Mouse (Mus musculus) intestine, embryonic 15.5 days (tissue): Measurements from ENCODE around the gene Thada. TPM values are rescaled to one million over a fixed set of nuclear protein-coding genes. Genes with fewer than 3 reads are reported as not detected.

Experiments
- ATAC-seq: fragments of 200-750 bp; cut with Nextera tagmentation; 2 replicates; pipeline ENCODE4 v1.8.0; 2017; ENCODE audit warnings: moderate TSS enrichment, moderate library complexity
- H3K27ac ChIP-seq: fragments of 300-500 bp; sonication (generic); 2 replicates; pipeline ENCODE4 v1.5.1; 2015; ENCODE audit warnings: mild to moderate bottlenecking, inconsistent platforms
- H3K27me3 ChIP-seq: fragments of 300-500 bp; sonication (generic); replicated peaks from 2 replicates; pipeline ENCODE4 v1.6.1; 2015; ENCODE audit warnings: inconsistent platforms
- H3K36me3 ChIP-seq: fragments of 300-500 bp; sonication (generic); 2 replicates; pipeline ENCODE4 v1.6.1; 2015; ENCODE audit warnings: inconsistent platforms
- H3K4me1 ChIP-seq: fragments of 300-500 bp; sonication (generic); replicated peaks from 2 replicates; pipeline ENCODE4 v1.6.1; 2015; ENCODE audit warnings: inconsistent platforms
- H3K4me2 ChIP-seq: fragments of 300-500 bp; sonication (generic); replicated peaks from 2 replicates; pipeline ENCODE4 v1.6.1; 2015; ENCODE audit warnings: mild to moderate bottlenecking, inconsistent platforms
- H3K4me3 ChIP-seq: fragments of 300-500 bp; sonication (generic); replicated peaks from 2 replicates; pipeline ENCODE4 v1.5.1; 2015; ENCODE audit warnings: inconsistent platforms
- H3K9ac ChIP-seq: fragments of 300-500 bp; sonication (generic); 2 replicates; pipeline ENCODE4 v1.6.1; 2015; ENCODE audit warnings: inconsistent platforms
- H3K9me3 ChIP-seq: fragments of 300-500 bp; sonication (generic); 2 replicates; pipeline ENCODE4 v1.6.1; 2016; ENCODE audit warnings: inconsistent platforms
- WGBS: fragments of 180-500 bp; shearing (Covaris S2); methylation state at CpG from one replicate; pipeline ENCODE4 v1.1.7; 2015; 5-methylcytosine and 5-hydroxymethylcytosine counted together
- polyA plus RNA-seq: library from polyadenylated mRNA; unstranded; fragments of >200 nt; fragmentation: Nextera tagmentation; extraction: Ambion mirVana; gene quantifications from 2 replicates; pipeline ENCODE4 v1.2.1, GENCODE M21; 2015

Gene Thada
- polyA plus RNA-seq, 1 experiment from 2014 or later, result 6.3 TPM

DNA sequence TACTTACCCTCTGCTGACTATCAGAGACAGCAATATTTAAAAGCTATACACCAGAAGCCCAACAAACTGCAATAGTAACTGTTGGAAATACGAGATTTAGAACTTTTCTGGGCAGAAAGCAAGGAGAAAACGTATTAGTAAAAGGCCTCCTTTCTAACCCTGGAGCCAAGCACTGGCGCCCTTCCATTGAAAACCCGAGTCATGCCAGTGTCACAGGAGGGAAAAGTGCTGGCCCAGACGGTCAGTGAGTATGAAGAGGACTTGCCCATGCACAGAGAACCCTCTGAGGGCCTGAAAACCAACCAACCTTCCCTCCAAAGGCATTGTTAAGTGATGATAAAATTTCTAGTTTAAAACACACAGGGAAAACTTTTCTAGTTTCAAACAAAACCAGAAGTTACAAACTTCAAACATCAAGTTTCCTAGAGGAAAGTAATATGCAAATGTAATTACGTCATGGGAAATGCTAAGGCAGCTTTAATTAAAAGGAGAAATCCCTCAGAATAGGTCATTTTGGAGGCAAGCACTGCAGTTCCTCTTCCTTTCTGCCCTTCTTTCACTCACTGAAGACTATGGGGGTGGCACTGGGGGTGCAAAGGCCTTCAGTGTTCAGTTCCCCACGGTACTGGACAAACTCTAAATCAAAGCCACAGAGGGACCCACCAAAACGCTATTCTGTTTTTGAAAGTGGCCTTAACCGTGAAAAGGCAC, 100.8 kb downstream of the Thada start:
- peak overlapping the region; percentile 18; the same call in 1 of the 2 replicates for H3K4me2 ChIP-seq
- H3K4me1 ChIP-seq, result peaks cover 46% of the 10 kb centered on the region
- no peak for ATAC-seq
- no peaks in the 10 kb centered on the region for H3K27me3 ChIP-seq
- no peaks in the 10 kb centered on the region for H3K36me3 ChIP-seq
- H3K9me3 ChIP-seq, result no peaks in the 10 kb centered on the region
- no peak overlapping the region for H3K4me3 ChIP-seq
- H3K27ac ChIP-seq, result peak overlapping the region; percentile 87
- no peak overlapping the region for H3K9ac ChIP-seq
- 51% methylated on average over 9 of the region's 9 CpGs for WGBS

DNA sequence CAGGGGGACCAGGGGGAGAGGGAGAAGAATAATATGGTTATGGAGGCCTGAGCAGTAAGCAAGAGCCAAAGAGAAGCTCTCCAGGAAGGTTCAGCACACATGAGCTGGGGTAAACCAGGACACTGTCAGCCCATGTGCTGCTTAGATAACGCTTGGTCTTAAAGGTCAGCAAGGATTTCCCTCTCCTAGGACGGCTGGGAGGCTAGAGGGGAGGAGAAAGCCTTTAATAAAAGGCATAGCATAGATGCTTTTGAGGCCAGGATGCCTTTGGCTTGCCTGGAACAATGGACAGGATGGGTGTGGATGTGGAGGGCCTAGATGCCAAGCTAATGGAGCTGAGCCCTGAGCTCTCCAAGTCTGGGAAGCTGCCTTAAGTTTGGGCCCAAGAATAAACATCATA, 102.6 kb downstream of the Thada start:
- H3K27me3 ChIP-seq, result no peaks in the 10 kb centered on the region
- no peak overlapping the region for H3K27ac ChIP-seq
- no peak overlapping the region for H3K9ac ChIP-seq
- 36% methylated on average over 2 of the region's 2 CpGs for WGBS
- H3K36me3 ChIP-seq, result no peaks in the 10 kb centered on the region
- no peak for ATAC-seq
- peaks cover 31% of the 10 kb centered on the region for H3K4me1 ChIP-seq
- no peak overlapping the region for H3K4me3 ChIP-seq
- H3K9me3 ChIP-seq, result no peaks in the 10 kb centered on the region
- H3K4me2 ChIP-seq, result no peak overlapping the region

GRCm38 (mm10) chr17:84362581-84363286, 103.3 kb downstream of the Thada start:
- Histone ChIP-seq H3K9ac (no peak overlapping the region), H3K9me3 (no peaks in the 10 kb centered on the region), H3K4me3 (no peak overlapping the region), H3K27ac (no peak overlapping the region), H3K36me3 (no peaks in the 10 kb centered on the region), H3K4me1 (peaks cover 24% of the 10 kb centered on the region), H3K27me3 (no peaks in the 10 kb centered on the region), H3K4me2 (no peak overlapping the region)
- 75% methylated on average over 13 of the region's 13 CpGs for WGBS
- no peak for ATAC-seq

DNA sequence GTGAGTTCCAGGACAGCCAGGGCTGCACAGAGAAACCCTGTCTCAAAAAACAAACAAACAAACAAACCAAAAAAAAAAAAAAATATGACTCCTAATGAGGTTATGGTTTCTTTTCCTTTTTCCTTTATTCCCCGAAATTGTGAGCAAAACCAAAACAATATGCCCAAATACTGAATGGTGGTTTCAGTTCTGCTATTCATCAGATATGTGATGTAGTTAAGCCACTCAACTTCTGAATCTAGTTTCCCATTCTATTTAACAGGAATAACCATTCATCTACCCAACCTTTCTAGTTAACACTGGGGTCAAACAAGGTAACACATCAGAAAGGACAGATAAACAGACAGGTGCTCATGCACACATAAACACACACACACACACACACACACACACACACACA, 105.0 kb downstream of the Thada start:
- Histone ChIP-seq H3K27ac (no peak overlapping the region), H3K36me3 (no peaks in the 10 kb centered on the region), H3K27me3 (no peaks in the 10 kb centered on the region), H3K4me1 (peaks cover 21% of the 10 kb centered on the region), H3K9ac (no peak overlapping the region), H3K4me3 (no peak overlapping the region), H3K9me3 (no peaks in the 10 kb centered on the region), H3K4me2 (no peak overlapping the region)
- no peak for ATAC-seq
- 84% methylated on average over 1 of the region's 1 CpGs for WGBS

DNA sequence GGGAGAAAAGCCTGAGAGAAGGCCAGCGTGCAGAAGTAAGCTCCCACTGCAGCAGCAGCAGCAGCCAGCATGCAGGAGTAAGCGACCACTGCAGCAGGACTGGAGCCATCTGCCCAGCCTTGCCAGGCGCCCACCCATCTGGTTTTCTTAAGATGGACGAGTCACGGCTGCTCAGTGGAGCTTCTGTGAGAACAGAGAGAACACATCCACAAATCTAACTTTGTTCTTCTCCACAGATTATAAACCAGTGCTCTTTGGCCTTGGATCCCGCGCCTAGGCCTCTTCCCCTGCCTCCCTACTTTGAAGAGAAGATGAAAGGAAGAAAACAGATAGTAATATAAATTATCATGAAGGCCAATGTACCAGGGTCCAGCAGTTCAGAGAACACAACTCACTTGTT, 106.2 kb downstream of the Thada start:
- H3K4me3 ChIP-seq, result no peak overlapping the region
- 0 out of 2 replicates have a peak overlapping the region, but pooled peaks have one; percentile 17 for H3K4me2 ChIP-seq
- WGBS, result 41% methylated on average over 7 of the region's 7 CpGs
- no peaks in the 10 kb centered on the region for H3K36me3 ChIP-seq
- H3K27me3 ChIP-seq, result no peaks in the 10 kb centered on the region
- no peak overlapping the region for H3K9ac ChIP-seq
- H3K27ac ChIP-seq, result peak overlapping the region; percentile 55; the same call in 1 of the 2 replicates
- H3K4me1 ChIP-seq, result peaks cover 11% of the 10 kb centered on the region
- H3K9me3 ChIP-seq, result no peaks in the 10 kb centered on the region
- peak; percentile 63 for ATAC-seq

DNA sequence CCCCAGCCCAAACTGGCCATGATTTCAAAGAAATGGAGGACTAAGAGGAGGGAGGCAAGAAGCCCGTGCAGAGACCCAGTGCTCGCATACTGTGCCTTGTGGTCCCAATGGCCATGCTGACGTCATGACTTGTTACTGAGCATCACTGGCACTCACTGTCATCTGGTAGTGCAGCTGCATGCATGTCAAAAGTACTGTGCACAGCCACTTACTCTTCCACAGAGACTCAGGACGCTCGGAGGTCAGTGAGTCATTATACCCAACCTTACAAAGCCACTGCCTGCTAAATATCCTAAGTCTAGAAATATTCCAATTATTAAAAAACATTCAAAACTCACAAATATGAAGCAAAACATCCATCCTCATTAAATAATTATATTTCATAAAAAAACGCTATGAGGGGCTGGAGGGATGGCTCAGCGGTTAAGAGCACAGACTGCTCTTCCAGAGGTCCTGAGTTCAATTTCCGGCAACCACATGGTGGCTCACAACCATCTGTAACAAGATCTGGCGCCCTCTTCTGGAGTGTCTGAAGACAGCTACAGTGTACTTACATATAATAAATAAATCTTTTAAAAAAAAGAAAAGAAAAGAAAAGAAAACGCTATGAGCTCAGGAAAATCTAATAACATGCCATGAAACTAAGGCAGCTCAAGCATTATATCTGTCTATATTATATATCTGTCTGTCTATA, 106.9 kb downstream of the Thada start:
- H3K27me3 ChIP-seq, result no peaks in the 10 kb centered on the region
- no peaks in the 10 kb centered on the region for H3K36me3 ChIP-seq
- no peak overlapping the region for H3K4me3 ChIP-seq
- no peaks in the 10 kb centered on the region for H3K9me3 ChIP-seq
- no peak for ATAC-seq
- H3K27ac ChIP-seq, result no peak overlapping the region
- no peak overlapping the region for H3K9ac ChIP-seq
- no peak overlapping the region for H3K4me2 ChIP-seq
- WGBS, result 95% methylated on average over 10 of the region's 10 CpGs
- H3K4me1 ChIP-seq, result peaks cover 6% of the 10 kb centered on the region; the same call in 1 of the 2 replicates

DNA sequence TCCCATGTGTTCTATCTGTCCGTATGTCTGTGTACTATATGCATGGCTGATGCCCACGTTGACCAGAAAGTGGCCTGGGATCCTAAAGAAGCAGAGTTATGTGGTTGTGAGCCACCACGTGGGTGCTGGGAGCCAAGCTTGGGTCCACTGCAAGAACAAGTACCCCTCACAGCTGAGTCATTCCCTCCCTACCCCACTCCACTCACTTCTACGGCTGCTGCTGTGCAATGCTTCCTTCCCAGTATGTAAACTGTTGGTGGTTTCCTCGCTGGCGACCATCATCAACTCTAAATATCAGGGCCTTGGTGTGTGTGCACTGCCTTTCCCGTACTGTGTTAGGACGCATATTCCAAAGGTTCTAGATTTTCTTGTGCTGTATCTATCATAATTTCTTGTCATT, 108.2 kb downstream of the Thada start:
- ATAC-seq, result no peak
- Histone ChIP-seq H3K9me3 (no peaks in the 10 kb centered on the region), H3K4me1 (peaks cover 2% of the 10 kb centered on the region; the same call in 1 of the 2 replicates), H3K9ac (no peak overlapping the region), H3K27ac (no peak overlapping the region), H3K36me3 (no peaks in the 10 kb centered on the region), H3K4me2 (no peak overlapping the region), H3K4me3 (no peak overlapping the region), H3K27me3 (no peaks in the 10 kb centered on the region)
- WGBS, result 90% methylated on average over 8 of the region's 8 CpGs

DNA sequence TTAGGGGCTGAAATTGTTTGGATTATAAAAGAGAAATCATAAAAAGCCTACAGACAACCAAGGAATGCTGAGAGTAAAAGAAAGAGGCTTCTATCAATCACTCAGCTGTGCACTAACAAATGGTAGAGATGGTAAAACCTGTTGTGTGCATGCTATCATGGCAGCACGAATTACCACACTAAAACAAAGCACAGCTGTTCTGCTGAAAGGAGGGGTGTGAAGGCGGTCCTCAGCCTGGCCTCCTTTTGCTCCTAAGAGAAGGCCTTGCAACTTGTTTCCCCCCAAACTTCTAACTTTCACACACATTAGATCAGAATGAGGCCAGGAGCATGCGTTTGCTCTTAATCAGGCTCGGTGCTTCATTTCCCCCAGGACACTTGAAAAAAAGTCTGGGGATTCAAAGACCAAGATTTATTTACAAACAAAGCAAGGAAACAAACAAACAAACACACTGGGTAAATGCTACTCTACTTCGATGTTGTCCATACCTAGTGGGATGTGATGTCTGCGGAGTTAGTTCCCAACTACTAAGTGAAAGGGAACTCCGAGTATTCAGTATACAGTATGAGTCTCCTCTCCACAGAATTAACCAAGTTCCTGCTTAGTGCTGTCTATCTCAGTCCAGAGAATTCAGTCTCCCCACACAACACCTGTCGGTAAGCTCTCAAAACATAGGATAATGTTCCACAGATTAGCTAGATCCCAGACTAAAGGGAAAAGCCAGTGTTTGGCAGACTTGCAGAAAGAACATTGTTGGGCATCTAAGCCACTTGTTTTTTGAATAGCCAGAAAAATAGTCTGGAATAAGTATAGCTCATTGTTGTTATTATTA, 109.7 kb downstream of the Thada start:
- 81% methylated on average over 8 of the region's 8 CpGs for WGBS
- Histone ChIP-seq H3K27me3 (no peaks in the 10 kb centered on the region), H3K36me3 (no peaks in the 10 kb centered on the region), H3K4me3 (no peak overlapping the region), H3K27ac (no peak overlapping the region), H3K4me1 (peaks cover 7% of the 10 kb centered on the region), H3K9ac (no peak overlapping the region), H3K4me2 (no peak overlapping the region), H3K9me3 (no peaks in the 10 kb centered on the region)
- no peak for ATAC-seq

- WGBS, result 94% methylated on average over 3 of the region's 3 CpGs
- Histone ChIP-seq H3K9me3 (no peaks in the 10 kb centered on the region), H3K4me3 (no peak overlapping the region), H3K27ac (no peak overlapping the region), H3K9ac (no peak overlapping the region), H3K27me3 (no peaks in the 10 kb centered on the region), H3K36me3 (no peaks in the 10 kb centered on the region), H3K4me1 (peaks cover 10% of the 10 kb centered on the region), H3K4me2 (no peak overlapping the region)
- ATAC-seq, result no peak
Observed at GRCm38 (mm10) chr17:84355006-84355405, 111.0 kb downstream of the Thada start.

GRCm38 (mm10) chr17:84353902-84354311, 112.1 kb downstream of the Thada start:
- Histone ChIP-seq H3K27me3 (no peaks in the 10 kb centered on the region), H3K4me1 (peaks cover 10% of the 10 kb centered on the region), H3K9ac (no peak overlapping the region), H3K4me2 (no peak overlapping the region), H3K4me3 (no peak overlapping the region), H3K9me3 (no peaks in the 10 kb centered on the region), H3K36me3 (no peaks in the 10 kb centered on the region), H3K27ac (no peak overlapping the region)
- WGBS, result 79% methylated on average over 5 of the region's 5 CpGs
- no peak for ATAC-seq

- Histone ChIP-seq H3K27ac (0 out of 2 replicates have a peak overlapping the region, but pooled peaks have one; percentile 17), H3K4me2 (no peak overlapping the region), H3K4me1 (peaks cover 10% of the 10 kb centered on the region), H3K27me3 (no peaks in the 10 kb centered on the region), H3K9ac (no peak overlapping the region), H3K36me3 (no peaks in the 10 kb centered on the region), H3K4me3 (no peak overlapping the region), H3K9me3 (no peaks in the 10 kb centered on the region)
- no peak for ATAC-seq
- WGBS, result 91% methylated on average over 3 of the region's 3 CpGs
Observed at GRCm38 (mm10) chr17:84353224-84353901, 112.6 kb downstream of the Thada start.
